Mouse (Mus musculus) lung, adult 2 months (tissue): ENCODE data around the gene Rgs1.

Experiments used
- CTCF ChIP-seq: fragments of 200-500 bp; IDR thresholded peaks from 2 replicates; pipeline ENCODE4 v1.5.1; 2011; ENCODE audit warnings: mild to moderate bottlenecking, low read length, control low read depth; ENCODE audit not compliant: insufficient read depth
- POLR2A ChIP-seq: fragments of 200-500 bp; IDR thresholded peaks from 2 replicates; pipeline ENCODE4 v1.6.1; 2011; ENCODE audit warnings: low read depth, mild to moderate bottlenecking, control low read depth, low read length, borderline replicate concordance; ENCODE audit errors: extremely low read depth

DNA sequence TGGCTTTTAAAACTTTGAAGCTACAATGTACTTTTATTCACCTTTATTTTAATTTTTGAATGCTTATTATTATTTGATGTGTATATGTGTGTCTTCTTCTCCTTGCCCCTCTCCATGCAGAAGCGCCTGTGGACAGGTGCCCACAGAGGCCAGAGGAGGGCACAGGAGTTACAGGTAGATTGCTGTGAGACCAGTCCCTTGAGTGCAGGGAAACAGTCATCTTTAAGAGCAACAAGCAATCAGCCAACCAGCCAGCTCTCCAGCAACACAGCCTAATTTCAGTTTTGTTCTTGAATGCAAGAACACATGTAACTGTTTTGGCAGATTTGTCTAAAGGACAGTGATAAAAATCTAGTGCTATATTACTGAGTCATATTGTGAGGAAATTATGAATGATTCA, 1.7 kb downstream of the Rgs1 start:
- TF ChIP-seq CTCF (no peak), POLR2A (no peak)
